Mouse (Mus musculus) heart, adult 11 months (tissue): ENCODE measurements around the gene Slc38a3.
A peak's percentile ranks its signal among the peaks of the same experiment; 100 is the strongest.

ENCODE experiments used
- DNase-seq: peaks from one replicate; pipeline ENCODE4 v3.0.0; 2022

Slc38a3 gene

GRCm38 (mm10) chr9:107669480-107669945, at the start of gene Slc38a3:
Gene Slc38a3 (minus strand): TSS chr9:107669530.
- DNase-seq: no peak

DNA sequence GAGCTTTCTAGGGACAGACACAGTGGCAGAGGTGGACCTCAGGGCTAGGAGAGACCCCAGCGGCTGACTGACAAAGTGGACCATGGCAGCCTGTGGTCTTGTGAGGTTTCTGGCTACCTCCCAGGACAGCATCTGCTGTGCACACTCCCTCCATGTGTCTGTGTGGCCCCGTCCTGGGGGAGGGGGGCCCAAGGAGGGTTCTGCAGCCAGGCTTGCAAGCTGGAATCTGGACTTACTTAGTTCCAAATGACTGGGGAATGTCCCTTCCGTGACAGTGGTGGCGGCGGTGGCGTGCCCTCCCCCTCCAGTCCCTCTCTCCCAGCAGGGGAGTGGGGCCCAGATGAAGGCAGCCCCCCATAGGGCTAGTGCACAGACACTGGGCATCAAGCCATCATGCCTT, 47.6 kb upstream of the Slc38a3 start:
- DNase-seq: no peak

DNA sequence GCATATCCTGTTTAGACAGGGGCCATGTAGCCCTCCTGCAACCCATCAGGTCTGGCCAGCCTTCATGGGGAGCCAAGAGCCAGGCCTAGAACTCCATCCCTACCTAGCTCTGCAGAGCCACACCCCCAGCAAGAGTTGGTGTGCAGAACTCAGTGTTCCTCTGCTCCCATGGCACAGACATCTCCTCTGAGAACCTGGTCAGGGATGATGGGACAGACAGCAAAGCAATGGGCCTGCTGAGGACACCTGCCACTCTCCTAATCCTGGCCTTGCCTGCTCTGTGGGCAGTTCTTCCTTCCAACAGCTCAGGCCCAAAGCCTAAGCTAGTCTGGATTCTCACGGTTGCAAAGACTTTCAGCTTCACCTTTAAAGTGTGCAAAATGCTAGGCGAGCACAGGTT, 46.3 kb upstream of the Slc38a3 start:
- DNase-seq: no peak

GRCm38 (mm10) chr9:107714221-107714952, 45.1 kb upstream of the Slc38a3 start:
- peak; percentile 98 for DNase-seq

- peak; percentile 98 for DNase-seq
Observed at GRCm38 (mm10) chr9:107709697-107710483, 40.6 kb upstream of the Slc38a3 start, which contains the start of gene Sema3f. Gene Sema3f (minus strand): TSS chr9:107710475.

- DNase-seq: peak; percentile 92
Observed at GRCm38 (mm10) chr9:107709096-107709696, 39.9 kb upstream of the Slc38a3 start.

GRCm38 (mm10) chr9:107708439-107709095, 39.2 kb upstream of the Slc38a3 start:
- peak; percentile 93 for DNase-seq

GRCm38 (mm10) chr9:107707701-107708438, 38.5 kb upstream of the Slc38a3 start:
- DNase-seq: peak; percentile 92

DNA sequence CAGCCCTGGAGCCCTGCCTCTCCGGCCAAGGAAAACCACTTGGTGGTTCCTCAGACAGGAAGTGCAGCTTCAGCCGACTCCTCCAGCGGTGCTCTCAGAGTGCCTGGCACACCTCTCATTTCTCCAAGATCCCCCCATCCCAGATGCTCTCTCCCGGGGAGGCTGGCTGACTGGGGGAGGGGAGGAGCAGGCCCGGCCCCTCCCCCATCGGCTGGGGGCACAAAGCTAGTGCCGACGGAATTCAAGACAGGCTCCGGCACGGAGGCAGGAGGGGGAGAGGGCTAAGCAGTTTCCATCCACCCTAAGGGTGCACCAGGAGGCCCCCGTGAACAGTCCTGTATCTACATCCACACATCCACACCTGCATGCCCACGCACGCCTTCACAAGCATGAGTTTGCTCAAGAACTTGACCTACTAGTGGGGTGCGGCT, 37.5 kb upstream of the Slc38a3 start:
- peak; percentile 93 for DNase-seq

- peak; percentile 95 for DNase-seq
Observed at GRCm38 (mm10) chr9:107703337-107704122, 34.2 kb upstream of the Slc38a3 start.

GRCm38 (mm10) chr9:107702606-107703185, 33.4 kb upstream of the Slc38a3 start:
- peak; percentile 93 for DNase-seq

GRCm38 (mm10) chr9:107701594-107701993, 32.3 kb upstream of the Slc38a3 start:
- peak; percentile 97 for DNase-seq

GRCm38 (mm10) chr9:107700114-107700571, 30.8 kb upstream of the Slc38a3 start:
- peak; percentile 96 for DNase-seq

GRCm38 (mm10) chr9:107699376-107699980, 30.1 kb upstream of the Slc38a3 start:
- DNase-seq: peak; percentile 90

GRCm38 (mm10) chr9:107698611-107699190, 29.4 kb upstream of the Slc38a3 start:
- peak; percentile 89 for DNase-seq

DNA sequence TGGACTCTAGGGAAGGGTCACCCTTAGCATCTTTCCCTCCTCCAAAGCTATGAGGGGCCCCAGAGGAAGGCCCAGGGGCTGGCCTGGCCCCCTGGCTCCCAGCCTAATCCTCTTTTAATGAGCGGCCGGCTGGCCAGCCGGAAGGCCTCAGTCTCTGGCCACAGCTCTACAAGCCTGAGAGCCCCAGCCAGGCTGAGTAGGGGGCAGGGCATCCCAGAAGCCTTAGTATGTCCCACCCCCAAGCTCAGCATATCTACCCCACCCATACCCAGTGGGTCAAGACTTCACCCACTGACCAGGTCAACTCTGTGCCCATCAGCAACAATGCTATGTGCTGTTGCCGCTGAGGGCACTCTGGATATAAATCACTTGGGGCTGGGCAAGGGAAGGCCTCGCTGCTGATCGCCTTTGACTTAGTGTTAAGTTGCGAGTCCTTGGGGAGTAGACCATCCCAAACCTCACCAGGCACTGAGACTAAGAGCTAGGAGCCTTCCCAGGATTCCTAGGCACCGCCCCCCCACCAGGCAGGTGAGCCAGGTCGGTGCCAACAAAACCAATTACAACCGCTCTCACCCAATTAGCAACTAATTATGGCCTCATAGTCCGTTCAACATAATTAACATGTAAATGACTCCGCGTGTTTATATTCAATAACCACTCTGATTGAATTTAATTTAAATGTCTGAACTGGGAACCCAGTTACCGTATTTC, 28.6 kb upstream of the Slc38a3 start:
- DNase-seq: peak; percentile 91

DNA sequence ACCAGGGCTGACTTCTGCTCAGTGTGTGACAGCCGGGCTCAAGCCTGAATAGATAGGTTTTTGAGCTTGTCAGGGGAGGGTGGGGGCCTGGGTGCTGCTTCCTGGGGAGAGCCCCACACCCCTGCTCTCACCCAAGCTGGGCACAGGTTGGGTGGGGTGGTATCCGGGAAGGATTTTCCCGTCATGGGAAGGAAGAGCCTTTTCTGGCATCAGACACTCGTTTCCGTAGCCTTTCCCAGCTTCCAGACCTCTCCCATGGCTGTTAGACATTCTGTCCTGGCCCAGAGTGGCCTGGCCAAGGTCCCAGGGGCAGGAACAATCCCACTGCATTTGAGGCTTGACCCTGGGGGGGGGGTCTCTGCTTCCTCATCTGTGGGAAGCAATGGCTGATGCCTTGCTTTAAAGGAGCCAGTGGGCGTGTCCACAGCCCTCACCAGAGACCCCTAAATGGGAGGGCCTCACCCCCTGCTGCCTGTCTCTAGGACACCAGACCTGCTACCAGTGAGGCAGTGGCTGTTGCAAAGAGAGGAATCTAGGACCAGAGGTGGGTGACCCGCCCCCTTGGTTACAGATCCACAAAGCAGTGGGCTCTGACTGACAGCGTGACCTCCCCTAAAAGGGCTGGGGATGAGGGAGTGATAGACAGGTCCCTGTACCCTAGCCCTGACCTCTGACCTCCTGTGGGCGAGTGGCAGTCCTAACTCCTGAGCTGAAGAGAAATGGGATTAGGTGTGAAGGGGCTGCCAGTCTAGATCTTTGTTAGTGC, 27.7 kb upstream of the Slc38a3 start:
- DNase-seq: peak; percentile 97

GRCm38 (mm10) chr9:107696106-107696479, 26.8 kb upstream of the Slc38a3 start:
- no peak for DNase-seq
